17 mouse cellular contexts compared by ENCODE assay signal in genomic region chr10:98956124-98956523, GRCm38 (mm10).
"Had no signal": no experiment of that assay in that cellular context is flagged by ENCODE, and none has a peak within 500 bp of the region (broad histone marks: within the 10 kb centered on the region; RNA-seq: fewer than 3 reads in every experiment).

No protein-coding gene starts in this region.

- H3K9me3 ChIP-seq: kidney, embryonic 15.5 days; limb, embryonic 15.5 days; liver, embryonic 13.5 days; midbrain, embryonic 13.5 days; stomach, embryonic 15.5 days had no signal

- H3K9ac ChIP-seq: kidney, embryonic 15.5 days; limb, embryonic 15.5 days; liver, embryonic 13.5 days; midbrain, embryonic 13.5 days; stomach, embryonic 15.5 days had no signal

- H3K4me3 ChIP-seq: kidney, embryonic 15.5 days; limb, embryonic 15.5 days; liver, embryonic 13.5 days; midbrain, embryonic 13.5 days; myocyte; stomach, embryonic 15.5 days had no signal

- H3K36me3 ChIP-seq: kidney, embryonic 15.5 days; limb, embryonic 15.5 days; liver, embryonic 13.5 days; midbrain, embryonic 13.5 days; stomach, embryonic 15.5 days had no signal

- H3K4me2 ChIP-seq: kidney, embryonic 15.5 days; limb, embryonic 15.5 days; liver, embryonic 13.5 days; midbrain, embryonic 13.5 days; stomach, embryonic 15.5 days had no signal

- H3K4me1 ChIP-seq: midbrain, embryonic 13.5 days had no signal

- H3K27me3 ChIP-seq: kidney, embryonic 15.5 days; limb, embryonic 15.5 days; liver, embryonic 13.5 days; midbrain, embryonic 13.5 days; stomach, embryonic 15.5 days had no signal

- DNase-seq: kidney, adult 2 months; kidney, postnatal 14 days; layer of hippocampus, postnatal 36 days; left cerebral cortex, postnatal 4 days; liver, embryonic 13.5 days; lung, adult 2 months; lung, postnatal 36 days; right cerebral cortex, postnatal 14 days; thymus, adult 2 months; thymus, postnatal 36 days had no signal

- ATAC-seq: intestine, embryonic 16.5 days; lung, postnatal 0 days; midbrain, embryonic 13.5 days had no signal

- H3K27ac ChIP-seq: kidney, embryonic 15.5 days; limb, embryonic 15.5 days; liver, embryonic 13.5 days; midbrain, embryonic 13.5 days; stomach, embryonic 15.5 days had no signal
